Mouse (Mus musculus) adrenal gland (tissue): ENCODE results near the gene Usp6nl.

Experiments
- intact Hi-C: fragments of 180-260 bp; cut with DNase I; formaldehyde crosslinking; loops from one replicate; pipeline ENCODE4 v1.15.1; 2025

Gene Usp6nl

DNA sequence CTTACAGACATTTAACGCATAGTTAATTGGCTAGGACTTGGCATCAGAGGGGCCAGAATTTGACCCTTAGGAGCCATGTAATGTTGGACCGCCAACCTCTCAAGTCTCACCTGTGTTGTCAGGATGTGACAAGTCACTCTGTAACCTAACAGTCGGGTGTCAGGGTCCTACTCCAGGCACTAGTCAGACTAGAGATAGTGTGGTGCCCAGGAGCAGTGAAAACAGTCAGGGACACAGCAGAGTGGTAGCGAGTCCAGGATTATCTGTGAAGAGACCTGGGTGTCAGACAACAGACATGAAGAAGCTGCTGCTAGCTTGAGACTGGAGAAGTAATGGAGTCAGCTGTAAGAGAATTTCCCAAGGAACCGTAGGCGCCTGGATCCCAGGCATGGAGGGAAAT, 45.0 kb downstream of the Usp6nl start:
- intact Hi-C loops, result no loop called here

DNA sequence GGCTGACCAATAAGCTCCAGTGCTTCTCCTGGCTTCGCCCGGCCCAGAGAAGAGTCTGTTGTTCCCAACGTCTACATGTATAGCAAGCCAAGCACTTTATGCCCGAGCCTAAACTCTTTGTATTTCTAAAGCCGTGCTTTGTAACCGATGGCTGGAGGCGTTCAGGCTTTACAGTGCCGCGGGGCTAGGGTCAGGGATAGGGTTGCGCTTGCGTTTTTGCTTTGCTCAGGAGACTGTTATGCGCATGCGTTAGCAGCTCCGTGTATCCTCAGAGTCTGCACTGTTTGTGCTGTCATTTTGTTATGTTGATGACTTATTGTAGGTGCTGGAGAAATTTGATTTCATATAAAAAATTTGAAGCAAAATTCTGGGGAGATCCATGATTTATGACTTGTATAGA, 51.7 kb downstream of the Usp6nl start:
- intact Hi-C loops, result no loop called here

DNA sequence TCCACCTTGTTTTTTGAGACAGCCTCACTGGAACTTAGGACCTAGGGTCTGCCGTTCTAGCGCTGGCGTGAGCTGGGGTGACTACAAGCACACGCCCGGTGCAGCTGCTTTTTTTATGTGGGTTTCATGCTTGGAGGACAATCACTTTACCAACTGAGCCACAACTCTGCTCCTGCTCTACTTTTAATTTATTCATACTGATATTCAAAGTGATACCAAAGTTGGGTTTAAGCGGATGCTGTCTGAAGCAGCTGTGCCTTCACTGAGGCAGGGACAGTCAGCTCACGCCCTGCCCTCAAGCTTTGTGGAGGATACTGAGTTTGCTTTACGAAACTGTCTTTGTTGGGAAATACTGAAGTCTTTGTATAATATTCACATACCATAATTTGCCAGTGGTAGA, 53.6 kb downstream of the Usp6nl start:
- intact Hi-C loops, result no loop called here

DNA sequence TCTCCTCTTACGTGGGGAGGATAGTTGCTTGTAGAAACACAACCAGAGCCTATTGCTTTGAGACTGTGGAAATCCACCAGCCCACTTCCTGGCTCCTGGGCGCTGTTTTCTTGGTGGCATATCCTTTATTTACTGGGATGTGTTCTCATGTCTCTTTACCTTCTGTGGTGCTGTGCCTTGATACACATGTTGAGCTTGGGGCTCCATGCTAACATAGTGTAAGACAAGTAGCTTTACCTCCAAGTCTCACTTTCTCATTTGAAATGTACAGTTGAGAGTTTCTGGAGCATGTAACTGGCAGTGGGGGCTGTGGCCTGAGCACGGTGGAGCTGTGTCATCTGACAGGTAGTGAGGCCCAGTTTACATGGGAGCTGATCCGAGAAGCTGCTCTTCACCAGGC, 54.5 kb downstream of the Usp6nl start:
- intact Hi-C loops, result no loop called here

DNA sequence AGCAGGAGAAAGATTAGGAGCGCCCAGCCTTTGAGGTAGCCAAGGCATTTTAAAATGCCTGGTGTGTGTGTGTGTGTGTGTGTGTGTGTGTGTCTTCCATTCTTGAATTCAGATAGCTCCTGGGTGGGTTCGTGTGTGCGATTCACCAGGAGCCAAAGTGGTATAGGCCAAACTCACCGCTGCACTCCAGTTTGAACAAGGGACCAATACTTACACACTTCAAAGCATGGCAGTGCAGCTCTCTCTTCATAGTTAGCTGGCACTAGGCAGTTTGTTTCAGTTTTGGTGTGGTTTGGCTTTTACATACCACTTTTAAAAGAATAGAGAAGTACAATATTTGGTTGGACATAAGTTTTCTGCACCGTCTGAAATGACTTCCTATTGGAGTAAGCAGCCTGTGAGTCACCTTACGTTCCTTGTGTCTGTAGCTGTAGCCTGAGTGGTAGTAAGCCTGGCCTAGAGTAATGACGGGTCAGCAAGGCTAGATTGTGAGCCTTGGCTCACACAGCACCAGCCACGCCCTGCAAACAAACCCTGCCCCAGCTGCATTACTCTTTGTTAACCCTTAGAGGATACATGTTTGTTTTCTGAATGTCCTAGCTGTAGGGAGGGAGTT, 56.2 kb downstream of the Usp6nl start:
- intact Hi-C loops, result no loop called here

DNA sequence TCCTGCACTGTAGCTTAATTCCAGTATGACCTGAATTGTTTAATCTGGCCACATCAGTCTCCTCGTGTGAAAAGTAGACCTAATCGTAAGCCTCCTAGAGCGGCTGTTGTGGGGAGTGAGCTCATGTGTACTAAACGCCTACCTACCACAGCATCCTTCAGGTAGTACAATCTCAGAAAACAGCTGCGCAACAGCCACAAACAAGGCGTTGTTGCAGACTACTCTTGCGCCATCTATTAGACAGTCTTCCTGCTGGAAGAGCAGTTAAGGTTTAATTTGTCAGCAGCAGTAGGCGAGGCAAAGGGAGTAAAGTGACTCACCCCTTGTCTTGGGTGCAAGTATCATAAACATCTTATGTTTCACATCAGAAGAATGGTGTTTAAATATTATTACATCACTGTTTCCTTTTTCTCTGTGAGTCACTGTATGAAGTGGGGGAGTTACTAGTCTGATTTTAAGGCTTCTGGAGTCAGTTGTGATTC, 57.3 kb downstream of the Usp6nl start:
- intact Hi-C loops, result no loop called here

DNA sequence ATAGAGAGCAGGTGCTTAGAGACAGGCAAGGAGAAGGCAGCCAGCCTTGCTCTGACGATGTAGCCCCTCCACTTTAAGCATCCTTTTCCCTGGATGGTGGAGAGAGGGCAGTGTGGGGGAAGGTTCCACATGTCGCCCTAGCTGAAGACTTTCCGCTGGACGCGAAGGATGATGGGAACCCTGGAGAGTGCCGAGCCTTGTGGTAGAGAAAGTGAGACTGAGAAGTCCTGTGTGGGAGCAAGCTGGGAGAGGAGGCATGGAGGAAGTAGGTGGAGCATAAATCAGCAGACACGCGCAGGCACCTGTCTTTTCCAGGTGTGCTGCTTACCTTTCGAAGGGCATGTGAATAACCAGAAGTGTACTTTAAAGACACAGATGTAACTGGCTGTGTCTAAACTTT, 57.9 kb downstream of the Usp6nl start:
- intact Hi-C loops, result no loop called here

DNA sequence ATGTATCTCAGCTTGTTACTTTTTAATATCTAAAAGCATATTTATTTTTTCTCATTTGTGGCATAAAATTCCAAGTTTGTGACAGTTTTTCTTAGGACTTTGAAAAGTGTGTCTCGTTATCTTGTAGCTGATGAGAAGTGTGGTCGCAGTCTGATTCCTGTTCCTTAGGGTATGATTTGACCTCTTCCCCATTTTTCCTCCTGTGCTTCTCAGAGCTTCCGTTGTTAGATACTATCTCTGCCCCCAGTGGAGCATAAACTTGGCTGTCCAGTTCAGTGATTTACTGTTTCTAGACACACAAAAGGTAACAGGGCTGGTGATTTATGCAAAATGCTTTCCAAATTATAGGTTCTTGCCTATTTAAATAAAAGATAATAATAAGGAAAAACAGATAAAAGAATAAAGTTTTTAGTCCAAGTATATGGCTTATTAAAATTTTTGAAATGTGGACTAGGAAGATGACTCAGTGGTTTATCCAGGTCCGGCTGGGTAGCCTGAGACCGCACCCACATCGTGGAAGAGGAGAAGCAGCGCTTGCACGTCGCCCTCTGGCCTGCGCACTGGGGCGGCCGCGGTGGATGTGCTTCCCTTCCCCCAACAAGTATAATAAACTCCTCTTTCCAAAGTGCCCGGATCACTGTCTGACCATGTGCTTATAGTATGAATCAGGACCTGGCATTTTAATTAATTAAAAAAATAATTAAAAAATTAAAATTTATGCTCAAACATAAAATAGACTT, 62.1 kb downstream of the Usp6nl start:
- intact Hi-C loops, result no loop called here

DNA sequence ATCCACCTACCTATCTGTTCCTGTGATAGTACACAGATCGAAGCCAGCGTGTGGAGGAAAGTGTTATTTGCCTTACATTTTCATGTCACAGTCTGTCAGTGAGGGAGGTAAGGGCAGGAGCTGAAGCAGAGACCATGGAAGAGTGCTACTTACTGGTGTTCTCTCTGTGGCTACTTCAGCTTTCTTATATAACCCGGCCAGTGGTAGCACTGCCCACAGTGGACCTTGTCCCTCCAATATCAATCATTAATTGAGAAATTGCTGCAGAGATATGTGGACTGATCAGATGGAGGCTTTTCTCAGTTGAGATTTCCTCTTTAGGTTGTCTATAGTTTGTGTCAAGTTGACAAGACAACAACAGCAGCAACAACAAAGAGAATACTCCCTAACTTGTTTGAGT, 66.7 kb downstream of the Usp6nl start:
- intact Hi-C loops, result no loop called here

DNA sequence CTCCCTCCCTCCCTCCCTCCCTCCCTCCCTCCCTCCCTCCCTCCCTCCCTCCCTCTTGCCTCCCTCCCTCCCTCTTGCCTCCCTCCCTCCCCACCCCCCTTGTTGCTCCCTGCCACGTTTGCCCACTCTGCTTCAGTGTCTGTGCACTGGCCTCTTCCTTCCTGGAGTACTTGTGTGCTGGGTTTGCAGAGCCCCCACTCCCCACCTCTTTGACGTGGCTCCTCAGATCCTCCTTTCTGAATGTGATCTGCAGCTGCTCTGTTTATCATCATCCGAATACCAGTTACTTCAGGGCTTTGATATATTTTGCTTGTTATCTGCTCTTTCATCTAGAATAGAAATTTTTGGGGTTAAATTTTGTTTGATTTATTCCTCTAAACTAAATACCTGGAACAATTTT, 68.8 kb downstream of the Usp6nl start:
- intact Hi-C loops, result no loop called here

DNA sequence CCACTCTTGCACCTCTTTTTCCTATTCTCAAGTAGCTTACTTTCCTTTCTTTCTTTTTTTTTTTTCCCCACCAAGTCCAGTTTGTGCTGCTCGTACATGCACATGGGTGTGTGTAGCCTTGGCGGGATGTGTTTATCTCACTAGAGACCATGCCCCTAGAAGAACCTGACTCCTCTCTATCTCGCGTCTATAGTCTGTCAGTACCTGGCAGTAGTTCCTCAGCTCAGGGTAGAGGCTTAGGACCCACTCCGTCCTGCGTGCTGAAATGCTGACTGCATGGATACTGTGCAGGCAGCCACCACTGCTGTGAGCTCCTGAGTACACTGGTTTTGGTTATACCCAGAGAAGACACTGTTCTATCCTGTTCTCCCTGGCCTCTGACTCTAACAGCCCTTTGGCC, 69.5 kb downstream of the Usp6nl start:
- intact Hi-C loops, result no loop called here

DNA sequence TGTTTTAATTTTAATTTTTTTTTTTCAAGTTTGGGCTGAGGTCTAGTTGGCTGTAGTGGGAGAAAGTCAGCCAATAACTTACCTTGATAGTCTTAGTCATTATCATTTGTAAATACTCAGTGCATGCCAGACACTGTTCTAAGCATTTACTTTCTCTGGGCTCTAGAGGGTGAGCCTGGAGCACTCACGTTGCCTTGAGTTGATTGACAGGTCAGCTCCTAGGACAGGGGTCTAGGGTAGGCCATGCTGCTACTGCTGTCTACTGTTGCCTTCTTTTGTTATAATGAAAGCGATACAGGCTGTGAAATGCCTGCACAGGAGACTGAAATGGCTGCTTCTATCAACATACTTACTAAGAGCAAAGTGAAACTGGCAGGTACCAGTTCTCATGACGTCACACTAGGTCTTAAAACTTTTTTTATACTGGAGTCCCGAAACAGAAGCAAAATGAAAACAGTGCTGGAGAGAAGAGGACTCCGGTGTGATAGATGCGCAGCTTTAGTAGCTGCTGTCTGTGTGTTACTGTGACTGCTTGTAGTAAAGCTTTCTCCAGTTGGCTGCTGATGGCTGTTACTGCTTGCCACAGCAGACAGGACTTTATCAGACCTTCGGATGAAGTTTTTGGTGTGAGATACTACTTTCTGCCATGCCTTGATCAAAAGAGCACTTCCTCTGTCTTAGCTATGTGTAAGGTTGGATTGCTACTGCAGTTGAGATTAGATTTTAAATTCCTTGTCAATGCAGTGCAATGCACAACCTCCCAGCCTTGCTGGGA, 73.6 kb downstream of the Usp6nl start:
- intact Hi-C loops, result no loop called here

DNA sequence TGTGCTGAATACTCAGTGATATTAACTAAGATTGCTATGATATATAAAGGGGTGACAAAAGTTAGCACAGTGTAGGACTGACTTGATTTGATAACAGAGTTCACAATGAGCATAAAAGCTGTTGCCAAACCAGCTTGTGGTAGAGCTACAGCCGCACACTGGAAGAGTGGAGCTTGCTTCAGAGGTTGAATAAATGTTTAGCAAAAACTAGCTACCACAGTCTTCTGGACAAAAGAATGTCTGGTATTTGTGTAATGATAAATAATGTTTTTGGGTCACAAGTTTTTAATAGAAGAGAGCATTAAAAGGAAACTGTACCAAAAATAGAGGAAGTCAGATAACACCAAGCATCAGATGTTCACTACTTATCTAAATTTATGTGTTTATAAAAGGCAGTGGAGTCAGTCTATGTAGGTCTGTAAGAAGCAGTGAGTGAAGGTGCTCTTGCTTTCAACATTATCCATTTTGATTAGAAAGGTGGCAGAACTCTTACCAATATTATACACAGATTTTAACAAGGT, 74.2 kb downstream of the Usp6nl start:
- intact Hi-C loops, result no loop called here

DNA sequence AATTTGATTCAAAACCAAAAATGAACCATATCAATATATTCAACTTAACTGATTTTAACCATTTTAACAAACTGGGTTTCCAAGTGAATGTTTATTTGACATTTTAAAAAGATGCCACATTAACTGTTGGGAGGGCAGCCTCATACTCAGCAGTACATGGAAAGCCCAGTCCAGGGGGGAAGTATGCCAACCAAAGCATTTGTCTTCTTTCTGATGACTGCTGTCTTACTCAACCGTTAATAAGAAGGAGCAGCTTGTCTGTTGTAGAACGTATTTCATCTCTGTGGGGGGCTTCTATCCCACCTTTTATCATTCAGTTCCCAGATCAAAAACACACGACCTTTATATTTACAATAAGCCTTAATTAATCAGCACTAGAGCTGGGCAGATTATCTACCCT, 74.7 kb downstream of the Usp6nl start:
- intact Hi-C loops, result no loop called here

DNA sequence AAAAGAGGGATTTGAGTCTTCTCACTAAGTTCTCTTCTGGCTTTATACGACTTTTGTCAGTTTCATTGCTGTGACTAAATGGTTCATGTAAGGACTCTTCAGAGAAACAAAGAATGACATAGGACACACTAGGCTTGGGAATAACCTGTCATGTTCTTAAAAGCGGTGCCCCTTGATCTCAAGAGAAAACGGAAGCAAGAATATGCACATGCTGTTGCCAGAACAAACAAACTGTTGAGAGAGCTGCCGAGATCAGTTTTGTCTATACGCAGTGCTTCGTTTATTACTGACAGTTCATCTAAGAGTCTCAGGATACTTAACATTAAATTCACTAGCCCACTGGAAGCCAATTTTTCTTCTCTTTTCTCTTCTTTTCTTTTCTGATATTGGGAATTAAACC, 76.4 kb downstream of the Usp6nl start:
- intact Hi-C loops, result no loop called here

DNA sequence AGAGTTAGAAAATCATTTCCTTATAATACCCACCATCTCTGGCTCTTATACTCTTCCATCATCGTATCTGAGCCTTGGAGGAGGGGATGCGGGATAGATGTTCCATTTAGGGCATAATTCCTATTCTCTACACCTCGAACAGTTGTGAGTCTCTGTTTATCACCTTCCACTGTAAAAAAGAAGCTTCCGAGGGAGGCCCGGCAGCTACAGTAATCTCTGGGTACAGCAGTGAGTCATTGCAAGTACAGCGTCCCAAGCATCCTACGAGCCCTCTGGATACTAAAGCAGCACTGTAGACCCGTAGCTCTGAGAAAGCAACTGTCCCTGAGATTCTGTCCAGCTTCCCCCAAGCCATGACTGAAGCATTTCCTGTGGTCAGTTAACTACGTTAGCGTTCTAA, 78.6 kb downstream of the Usp6nl start:
- intact Hi-C loops, result no loop called here

DNA sequence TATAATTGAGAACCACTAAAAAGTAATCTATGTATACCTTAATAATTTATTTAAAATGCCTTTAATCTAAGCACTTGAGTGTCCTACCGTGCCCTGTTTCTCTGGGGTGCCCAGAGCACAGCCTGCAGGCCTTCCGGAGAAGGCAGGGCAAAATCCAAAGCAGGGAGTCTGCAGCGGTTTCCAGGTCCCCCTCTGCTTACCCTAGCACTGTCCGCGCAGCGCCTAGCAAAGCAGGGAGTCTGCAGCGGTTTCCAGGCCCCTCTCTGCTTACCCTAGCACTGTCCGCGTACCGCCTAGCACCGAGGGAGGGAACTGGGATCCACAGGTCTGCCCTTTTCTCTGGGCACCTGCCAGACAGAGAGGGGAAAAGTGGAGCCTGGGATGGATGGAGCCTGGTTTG, 80.9 kb downstream of the Usp6nl start:
- intact Hi-C loops, result no loop called here

DNA sequence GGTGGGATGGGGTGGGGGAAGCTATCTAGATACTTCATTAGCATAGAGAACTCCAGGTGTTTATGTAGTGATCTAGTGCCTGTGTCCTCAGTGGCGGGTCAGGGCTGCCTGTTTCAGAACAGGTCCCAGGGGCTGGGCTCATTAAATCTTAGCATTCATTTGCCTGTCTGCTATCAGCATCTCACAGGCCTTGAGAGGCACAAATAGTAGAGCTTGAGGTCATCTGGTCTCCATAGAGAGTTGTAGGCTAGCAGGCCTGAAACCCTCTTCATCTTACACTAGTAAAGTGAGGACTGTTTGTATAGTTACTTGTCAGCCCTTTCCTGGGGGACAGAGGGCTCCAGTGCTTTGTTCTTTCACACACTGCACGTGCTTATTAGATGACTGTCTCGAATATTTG, 81.5 kb downstream of the Usp6nl start:
- intact Hi-C loops, result no loop called here

DNA sequence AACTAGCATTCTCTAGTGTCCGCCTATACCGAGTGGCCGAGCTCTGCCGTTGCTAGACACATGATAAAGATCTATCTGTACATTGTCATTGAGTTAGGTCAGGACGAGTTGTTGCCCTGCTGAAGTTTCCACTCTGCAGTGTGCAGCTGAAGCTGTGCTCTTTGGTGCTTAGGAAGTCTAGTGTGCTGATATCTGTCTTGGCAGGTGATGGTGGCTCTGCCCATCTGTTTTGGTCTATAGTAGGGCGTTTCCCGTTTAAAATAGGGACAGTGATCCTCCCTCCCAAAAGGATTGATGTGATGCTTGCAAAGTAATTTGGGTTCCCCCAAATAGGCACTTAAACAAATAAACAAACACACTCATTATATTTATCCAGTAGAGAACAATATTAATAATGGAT, 82.2 kb downstream of the Usp6nl start:
- intact Hi-C loops, result loop anchor here (1.0 kb wide), 2 partner anchors 184 to 212 kb away; no protein-coding TSS in a partner anchor

DNA sequence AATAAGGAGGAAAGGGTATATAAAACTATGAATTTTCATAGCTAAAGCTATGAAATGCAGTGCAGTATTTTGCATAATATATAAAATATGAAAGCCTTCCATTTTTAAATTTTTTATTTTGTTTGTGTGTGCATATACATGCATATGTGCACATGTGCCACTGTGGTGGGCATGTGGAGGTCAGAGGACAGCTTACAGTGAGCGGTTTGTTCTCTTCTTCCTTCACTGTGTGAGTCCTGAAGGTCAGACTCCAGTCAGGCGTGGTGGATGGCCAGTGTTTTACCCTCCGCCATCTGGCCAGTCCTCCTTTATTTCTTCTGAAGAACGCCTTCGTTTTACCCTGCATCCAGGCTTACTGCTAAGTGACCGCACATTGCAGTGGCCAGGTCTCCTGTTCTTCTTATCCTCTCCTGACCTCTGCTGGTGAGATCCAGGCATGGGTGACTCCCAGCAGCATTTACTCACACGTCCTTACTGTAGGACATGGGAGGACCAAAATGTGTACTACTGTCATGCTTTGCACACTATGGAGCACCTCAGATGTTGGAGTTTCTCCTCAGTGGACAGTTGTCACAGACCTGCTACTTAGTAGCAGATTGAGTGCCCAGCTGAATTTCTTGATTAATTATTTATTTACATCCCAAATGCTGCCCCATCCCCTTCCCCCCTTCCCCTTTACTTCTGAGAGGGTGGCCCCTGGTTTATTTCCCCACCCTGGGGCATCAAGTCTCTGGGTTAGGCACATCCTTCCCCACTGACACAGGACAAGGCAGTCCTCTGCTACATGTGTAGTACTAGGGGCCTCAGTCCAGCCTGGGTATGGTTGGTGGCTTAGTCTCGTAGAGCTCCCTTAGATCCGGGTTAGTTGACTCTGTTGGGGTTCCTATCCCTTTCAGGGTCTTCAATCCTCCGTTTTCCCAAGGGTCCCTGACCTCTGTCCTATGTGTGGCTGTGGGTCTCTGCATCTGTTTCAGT, 82.9 kb downstream of the Usp6nl start:
- intact Hi-C loops, result loop anchor here (1.0 kb wide), 2 partner anchors 185 to 213 kb away; no protein-coding TSS in a partner anchor

DNA sequence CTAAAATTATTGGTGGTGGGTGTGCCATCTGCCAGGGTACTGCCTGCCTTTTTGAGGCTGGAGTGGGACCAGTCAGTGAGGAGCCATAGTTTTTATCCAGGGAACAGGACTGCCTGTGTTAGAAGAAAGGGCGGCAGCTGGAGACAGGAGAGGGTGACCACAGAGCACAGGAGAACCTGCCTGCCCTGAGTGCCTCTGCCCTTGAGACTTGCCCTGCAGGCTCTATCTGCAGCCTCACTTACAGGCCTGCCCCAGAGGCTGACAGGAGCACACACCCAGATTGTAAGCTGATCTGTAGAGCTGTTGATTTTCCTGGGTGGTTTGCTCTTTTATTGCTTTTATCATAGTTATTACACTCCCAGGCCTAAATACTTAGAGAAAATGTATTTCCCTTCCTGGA, 85.2 kb downstream of the Usp6nl start:
- intact Hi-C loops, result no loop called here
